Mouse (Mus musculus): ENCODE data around the gene Otop2.

The Otop2 gene

DNA sequence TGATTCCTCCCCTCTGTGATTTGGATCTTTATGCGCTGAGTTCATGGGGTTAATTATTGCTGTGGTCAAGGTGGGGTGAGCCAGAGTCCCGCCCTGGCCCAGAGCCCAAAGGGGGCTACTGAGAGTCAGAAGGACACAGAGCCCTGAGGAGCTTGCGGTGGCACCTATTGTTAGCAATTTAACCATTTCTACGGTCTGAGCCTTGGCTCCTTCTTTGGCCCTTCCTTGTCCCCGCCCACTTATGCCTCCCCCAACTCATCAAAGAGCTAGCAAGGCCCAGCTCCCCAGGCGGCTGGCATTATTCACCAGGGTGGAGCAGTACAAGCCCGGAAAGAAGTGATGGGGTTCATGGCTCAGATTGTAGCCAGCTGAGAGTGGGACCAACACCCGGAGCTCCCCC is at the start of gene Otop2:
Gene Otop2 (plus strand): TSS at position 301 of the 400 bp plus-strand sequence.
- no peak for DNase-seq (ENCODE audit: extremely low read depth, insufficient read length, low spot score)

DNA sequence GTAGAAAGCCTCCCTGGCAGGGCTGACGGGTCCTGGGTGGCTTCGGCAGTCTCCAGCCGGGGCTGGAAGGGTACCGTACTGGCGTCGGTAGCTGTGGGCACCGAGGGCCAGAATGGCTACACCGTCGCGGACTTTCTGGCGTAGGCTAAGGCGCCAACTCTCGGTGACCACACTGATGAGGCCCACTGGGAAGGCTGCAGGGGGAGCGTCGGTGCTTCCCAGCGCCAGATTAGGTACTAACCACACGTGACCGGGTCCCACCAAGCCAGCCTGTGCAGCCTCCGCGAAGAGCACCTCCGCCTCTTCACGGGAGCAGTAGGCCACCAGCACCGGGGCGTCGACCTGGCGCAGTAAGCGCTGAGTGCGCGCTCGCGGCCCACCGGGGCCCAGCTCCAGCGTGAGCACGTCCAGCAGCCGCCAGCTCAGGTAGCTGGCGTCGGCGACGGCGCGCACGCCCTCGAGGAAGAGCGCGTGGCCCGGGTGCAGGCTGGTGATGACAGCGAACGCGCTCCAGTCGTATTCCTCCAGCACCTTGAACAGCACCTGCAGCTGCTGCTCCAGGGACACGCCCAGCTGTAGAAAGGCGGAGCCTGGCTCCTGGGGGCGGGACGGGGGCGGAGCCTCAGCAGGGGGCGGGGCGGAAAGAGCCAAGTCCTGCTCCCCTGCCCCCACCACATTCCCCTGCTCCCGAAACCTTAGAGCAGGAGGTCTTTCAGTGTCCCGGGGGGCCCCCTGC is 49.0 kb upstream of the Otop2 start:
- no peak for DNase-seq (ENCODE audit: extremely low read depth, insufficient read length, low spot score)

DNA sequence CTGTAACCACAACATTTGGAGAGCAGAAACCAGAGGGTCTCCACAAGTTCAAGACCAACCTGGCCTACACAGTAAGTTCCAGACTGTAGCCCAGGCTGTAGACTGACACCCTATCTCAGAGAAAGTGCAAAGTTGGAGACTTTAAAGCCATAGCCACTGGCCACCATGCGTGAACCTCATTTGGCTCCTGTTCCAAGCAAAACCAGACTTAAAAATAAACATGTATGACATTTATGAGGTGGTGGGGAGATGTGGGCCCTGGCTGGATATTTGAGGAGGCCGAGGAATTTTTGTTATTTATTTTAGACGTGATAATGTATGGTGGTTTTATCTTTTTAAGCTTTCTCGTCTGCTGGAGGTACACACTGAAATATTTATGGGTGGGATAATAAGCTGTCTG is 47.8 kb upstream of the Otop2 start:
- DNase-seq (ENCODE audit: extremely low read depth, insufficient read length, low spot score): no peak

DNA sequence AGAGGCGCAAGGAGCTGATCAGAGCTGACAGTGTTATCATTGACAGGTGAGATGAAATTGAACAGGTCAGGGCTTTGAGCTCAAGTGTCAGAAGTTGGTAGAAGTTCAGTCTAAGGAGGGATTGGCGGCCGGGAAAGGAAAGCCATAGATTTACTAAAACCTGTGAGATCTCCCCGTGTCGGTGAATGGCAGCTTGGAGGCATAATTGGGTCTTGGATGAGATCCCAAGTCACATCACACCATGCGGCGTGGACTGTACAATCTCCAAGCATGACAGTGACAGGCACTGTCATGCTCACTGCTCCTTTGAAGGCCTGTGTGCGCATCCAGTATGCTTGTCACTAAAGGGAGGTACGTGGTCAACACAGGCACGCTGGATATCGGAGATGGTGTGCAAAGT is 44.0 kb upstream of the Otop2 start:
- no peak for DNase-seq (ENCODE audit: extremely low read depth, insufficient read length, low spot score)

DNA sequence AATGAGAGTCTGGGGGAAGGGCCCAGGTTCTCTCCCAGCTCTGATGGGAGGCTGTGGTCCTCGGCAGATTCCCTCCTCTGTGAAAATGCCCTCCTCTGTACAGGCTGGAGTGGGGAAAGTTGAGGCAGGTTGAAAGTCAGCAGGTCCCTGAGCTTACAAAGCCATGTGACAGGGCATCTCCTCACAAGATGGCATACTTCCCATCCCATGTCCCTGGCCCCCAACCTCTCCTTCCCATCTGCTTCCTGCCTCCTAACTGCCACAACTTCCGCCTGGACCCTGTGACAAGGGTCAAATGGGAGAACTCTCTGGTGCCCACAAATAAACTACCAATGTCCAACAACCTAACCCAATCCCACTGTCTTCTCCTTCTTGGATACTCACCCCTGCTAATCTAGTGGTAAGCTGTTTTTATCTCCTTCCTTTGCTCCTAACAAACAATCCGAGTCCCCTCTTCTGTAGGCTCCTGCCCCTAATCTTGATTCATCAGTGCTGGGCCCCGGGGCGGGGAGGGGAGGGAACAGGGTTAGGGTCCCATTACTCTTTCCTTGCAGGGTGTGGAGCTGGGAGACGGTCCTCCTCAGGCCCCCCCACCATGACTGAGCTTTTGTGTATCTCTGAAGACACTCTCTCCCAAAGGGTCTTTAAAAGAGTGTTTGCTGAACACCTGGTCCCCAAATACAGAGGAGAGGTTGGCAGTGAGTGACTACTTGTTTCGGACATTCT is 42.7 kb upstream of the Otop2 start:
- no peak for DNase-seq (ENCODE audit: extremely low read depth, insufficient read length, low spot score)

DNA sequence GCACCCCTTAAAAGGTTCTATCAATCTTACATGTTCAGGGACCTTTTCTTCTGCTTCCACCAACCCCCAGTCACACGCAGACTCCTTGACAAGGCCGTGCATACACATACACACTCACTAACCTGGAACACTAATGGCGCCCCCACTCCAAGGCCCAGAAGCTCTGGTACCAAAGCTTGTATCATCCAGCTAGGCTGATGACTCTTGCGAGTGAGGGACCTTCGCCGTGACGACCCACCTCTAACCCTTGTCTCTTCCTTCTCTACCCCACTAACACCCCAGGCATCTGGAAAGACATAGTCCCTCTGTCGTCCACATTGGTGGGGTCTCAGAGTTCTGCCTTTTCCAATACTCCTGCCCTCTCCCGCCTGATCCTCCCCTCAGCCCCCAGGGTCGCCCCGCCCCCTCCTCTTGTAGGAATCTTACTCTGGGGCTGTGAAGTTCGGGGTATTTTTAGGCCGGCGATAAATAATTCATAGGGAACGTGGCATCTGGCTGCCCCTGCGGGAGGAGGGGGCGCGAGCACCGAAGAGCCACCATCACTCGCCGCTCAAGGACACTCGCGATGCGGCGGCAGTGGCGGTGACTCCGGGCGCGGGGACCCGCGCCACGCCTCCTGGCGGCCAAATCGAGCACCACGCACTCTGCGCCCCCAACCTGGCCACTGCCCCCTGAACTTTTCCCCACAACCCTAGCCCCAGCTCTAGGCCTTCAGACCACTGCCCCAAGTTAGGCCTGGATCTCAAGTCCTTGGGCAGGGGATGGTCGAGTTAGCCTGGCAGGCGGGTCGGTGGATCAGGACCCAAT is 41.9 kb upstream of the Otop2 start:
- no peak for DNase-seq (ENCODE audit: extremely low read depth, insufficient read length, low spot score)

DNA sequence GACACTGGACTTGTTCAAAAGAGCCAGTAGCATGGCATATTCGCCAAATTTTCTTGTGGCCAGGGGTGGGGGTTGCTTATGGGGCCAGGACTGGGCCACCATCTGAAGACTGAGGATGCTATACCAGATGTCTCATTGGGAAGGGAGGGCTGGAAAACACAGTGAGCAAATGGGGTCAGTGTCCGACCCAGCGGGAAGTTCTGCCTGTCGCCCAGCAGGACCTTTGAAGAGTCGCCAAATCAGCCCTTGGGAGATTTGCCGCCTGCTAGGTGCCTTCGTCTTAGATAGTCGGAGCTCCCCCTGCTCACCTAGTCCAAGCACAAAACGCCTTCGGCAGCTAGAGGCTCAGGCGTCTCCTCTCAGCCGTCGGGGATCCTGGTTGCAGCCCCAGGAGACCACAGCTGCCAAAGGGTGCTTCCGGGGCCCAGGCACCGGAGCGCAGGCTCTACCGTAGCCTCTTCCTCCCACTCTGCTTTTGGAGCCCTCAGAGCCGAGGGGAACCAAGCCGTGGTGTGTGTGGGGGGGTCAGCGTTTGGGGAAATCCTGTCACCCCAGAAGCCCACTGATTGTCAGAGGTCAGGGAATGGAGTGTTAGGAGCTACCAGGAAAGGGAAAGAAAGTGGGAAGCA is 41.1 kb upstream of the Otop2 start:
- DNase-seq (ENCODE audit: extremely low read depth, insufficient read length, low spot score): no peak

DNA sequence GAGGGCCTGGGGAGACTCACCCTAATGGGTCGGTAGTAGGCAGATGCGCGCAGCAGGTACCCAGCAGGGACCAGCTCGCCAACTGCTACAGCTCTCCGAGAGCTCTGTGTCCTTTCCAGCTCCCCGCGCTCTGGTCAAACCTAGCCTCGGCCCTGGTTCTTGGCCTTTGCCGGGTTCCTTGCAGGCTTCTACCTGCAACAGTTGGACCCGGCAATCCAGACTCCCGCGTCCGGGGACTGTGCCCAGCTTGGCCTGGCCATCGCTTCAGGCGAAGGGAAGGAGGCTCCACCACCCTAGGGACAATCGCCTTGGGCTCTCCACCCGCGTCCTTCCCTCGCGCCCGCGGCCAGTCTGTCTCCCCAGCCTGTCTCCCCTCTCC is 40.6 kb upstream of the Otop2 start:
- no peak for DNase-seq (ENCODE audit: extremely low read depth, insufficient read length, low spot score)

DNA sequence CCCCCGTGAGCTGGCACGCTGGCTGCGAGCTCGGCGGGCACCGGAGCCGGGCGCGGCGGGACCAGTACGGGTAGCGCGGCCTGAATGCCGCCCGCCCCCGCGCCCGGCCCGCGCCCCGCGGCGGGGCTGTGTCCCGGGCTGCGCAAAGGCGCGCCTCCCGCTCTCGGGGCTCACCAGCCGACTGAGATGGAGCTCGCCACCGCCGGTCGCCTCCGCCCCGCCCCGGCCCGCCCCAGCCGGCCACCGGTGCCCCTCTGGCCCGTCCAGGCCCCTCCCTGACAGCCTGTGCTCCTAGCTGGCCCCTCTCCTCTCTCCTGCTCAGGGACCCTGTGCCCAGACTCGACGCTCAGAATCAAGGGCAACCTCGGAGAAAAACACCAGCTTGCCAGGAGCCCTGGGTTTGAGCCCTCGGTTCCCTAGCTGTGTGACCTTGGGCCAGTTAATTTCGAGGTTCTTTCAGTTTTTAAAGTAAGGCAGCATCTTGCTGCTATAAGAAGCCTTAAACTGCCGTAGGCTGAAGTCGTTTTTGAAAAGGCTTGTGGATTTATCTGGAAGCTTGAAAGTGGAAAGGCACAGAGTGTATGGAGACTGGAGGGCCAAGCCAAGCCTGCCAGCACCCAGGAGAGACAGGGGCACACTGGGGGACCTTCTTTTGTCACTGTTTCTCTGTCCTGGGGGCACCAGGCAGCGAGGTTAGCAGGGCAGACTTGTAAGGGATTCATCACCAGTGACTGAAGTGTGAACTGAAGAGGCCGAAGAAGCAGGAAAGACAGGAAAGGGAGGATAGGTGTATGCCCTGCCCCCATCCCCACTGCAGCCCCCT is 39.7 kb upstream of the Otop2 start, which contains the start of gene Grin2c:
Gene Grin2c (minus strand): TSS at position 183 of the 823 bp plus-strand sequence.
- DNase-seq (ENCODE audit: extremely low read depth, insufficient read length, low spot score): no peak

DNA sequence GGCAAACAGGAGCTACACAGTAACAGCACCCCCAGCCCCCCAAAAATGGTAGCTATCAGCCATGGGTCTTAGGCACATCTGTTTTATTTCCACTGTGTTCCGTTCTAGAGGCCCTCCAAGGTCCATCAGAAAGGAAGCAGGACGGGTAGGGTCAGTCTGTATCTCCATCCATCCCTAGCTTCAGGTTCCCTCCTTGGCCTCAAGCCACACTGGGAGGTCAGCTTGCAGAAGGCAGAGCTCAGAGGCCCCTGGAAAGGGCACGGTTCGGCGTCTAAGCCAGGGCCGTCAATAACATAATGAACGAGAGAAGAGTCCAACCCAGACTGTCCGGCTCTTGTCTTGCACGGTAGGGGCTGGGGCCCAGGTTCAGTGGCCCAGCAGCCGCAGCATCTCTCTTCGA is 39.0 kb upstream of the Otop2 start:
- DNase-seq (ENCODE audit: extremely low read depth, insufficient read length, low spot score): no peak

DNA sequence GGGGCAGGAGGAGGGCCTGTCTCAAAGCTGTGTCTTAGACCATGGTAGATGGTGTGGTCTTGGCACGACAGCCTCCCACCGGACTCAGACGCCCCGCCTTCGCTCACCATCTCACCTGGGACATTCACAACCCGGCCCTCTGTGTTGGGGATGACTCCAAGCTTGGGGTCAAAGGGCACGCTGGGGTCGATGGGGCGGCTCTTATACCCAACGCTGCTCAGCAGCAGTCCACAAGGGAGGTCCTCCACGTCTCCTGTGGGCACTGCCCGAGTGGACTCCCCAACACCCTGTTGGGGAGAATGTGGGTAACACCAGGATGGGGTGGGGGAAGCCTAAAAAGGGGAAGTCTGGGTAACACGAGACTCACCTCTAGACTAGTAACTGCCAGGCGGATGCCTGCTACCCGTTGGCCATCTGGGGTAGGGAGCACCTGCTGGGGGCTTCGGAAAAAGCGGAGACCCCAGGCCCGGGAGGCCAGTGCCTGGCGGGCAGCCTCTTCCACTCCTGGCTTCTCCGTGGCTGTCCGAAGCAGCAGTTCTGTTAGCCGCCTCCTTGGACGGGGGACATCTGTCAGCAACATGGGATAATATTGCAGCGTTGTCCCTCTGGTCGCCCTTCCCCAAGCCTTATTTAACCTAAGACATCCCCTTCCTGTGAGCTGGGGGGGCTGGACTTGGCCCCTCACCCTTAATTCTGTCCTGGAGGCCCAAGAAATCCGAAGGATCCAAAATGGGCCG is 37.5 kb upstream of the Otop2 start:
- DNase-seq (ENCODE audit: extremely low read depth, insufficient read length, low spot score): no peak

DNA sequence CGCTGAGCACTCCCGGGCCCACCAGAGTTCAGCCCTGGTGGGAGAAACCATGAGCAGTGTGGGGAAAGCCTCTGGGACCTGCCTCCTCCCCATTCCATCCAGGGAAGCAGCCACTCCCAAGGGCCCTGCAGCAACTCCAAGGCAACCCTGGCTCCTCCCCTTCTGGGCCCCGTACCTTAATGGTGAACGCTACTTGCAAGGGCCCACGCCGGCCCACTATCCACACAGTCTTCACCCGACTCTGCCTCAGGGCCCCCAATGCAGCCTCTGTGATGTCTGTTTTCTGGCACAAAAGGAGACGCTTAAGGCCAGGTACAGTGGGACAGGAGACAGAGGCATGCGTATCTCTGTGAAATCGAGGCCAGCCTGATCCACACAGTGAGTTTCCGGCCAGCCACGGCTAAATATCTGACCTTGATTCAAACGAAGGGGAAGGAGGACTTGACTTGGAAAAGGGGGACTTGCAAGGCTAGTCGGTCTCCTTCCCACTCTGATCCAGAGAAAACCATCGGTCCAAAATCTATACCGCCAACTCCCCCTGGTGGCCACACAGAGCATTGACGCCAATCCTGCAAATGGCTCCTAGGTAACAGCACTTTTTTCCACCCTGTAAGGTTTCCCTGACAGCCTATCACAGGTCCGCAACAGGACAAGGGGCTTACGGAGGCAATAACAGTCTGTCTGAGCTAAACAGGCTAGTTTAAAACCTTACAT is 36.7 kb upstream of the Otop2 start:
- no peak for DNase-seq (ENCODE audit: extremely low read depth, insufficient read length, low spot score)

DNA sequence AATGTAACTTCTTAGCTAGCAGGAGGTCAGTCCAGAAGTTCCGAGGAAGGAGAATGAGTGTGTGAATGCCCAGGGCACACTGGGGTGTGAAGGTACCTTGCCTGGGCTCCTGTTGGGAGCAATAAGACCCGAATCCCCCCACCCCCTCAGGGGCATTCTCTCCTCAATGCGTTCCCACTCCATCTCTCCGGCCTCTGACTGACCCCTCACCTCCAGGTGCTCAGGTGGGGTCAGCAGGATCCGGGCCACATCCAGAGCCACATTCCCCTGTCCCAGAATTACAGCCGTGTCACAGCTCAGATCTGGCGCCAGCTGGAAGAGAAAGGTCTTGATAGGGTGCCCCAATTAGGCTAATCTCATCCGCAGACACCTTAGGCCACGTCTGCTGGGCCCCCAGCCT is 35.9 kb upstream of the Otop2 start:
- no peak for DNase-seq (ENCODE audit: extremely low read depth, insufficient read length, low spot score)

DNA sequence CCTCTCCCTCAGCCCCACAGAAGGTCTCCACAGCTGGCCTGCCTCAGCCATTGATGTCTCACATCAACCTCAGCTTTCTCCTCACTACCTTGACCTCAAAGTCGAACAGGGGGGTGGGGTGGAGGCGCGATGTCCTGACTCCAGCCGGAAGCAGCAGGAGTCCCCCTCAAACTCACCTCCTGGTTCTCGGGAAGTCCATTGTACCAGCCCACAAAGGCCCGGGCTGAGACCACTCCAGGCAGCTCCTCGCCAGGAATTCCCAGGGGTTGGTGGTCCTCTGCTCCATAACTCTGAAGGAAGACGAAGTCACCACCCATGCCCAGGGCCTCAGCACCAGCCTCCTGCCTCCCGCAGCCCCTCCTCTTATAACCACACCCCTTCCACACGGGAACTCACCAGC is 35.5 kb upstream of the Otop2 start:
- no peak for DNase-seq (ENCODE audit: extremely low read depth, insufficient read length, low spot score)

DNA sequence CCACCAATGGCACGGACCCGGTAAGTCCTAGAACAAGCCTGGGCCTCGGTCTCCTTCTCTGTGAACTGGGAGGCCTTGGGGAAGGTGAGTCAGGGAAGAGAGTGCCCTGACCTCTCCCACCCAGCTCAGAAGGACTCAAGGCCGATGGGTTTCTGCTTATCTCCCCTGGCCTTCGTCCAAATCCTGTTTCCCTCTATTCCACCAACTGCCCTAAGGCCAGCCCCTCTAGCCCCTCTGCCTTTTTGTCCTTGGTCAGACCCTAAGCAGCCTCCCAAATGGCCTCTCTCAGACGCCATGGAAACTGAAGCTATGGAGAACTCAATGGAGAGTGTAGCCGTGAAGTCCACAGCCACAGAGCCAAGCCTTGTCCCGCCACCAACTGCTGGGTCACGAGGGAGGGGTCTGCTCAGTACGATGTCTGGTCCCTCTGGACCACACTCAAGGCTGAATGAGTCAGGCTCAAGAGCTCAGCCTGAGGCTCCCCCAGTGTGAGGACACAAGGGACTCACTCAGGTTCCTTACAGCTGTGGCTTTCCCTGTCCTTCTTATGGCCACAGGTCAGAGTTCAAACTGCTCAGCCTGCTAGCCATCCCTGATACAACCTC is 34.0 kb upstream of the Otop2 start:
- no peak for DNase-seq (ENCODE audit: extremely low read depth, insufficient read length, low spot score)

DNA sequence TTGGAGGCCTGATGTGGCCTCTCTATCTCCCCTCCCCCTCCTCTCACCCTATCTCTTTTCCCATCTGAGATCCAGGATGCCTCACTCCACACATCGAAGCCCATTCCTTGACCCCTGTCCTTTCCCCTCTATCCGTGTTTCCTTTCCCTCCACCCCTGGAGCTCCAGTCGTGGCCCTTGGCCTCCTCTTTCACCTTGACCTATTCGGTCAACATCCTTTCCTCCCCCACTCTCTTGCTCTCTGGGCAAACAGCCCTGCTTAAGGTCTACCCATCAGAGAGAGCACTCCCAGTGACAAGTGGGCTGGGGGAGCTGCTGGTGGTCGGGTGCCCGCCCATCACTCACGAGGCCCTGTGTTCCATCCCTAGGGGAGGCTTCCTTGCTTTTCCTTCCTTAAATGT is 33.2 kb upstream of the Otop2 start:
- no peak for DNase-seq (ENCODE audit: extremely low read depth, insufficient read length, low spot score)

DNA sequence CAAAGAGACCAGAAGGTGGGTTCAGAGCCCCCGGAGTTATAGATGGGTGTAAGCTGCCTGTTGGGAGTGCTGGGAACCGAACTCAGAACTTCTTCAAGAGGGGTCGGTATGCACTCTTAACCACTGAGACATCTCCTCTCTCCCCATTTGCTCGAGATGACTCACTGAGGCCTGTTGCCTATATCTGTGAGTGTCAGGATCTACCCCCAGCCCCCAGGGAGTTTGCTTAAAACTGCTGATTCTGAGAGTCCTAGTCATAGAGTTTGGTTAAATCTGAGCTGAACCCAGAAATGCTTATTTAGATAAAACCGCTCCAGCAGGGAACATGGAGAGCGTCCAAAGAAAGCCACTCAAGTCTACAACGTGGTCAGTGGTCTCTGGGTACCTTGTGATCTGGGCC is 32.8 kb upstream of the Otop2 start:
- no peak for DNase-seq (ENCODE audit: extremely low read depth, insufficient read length, low spot score)

DNA sequence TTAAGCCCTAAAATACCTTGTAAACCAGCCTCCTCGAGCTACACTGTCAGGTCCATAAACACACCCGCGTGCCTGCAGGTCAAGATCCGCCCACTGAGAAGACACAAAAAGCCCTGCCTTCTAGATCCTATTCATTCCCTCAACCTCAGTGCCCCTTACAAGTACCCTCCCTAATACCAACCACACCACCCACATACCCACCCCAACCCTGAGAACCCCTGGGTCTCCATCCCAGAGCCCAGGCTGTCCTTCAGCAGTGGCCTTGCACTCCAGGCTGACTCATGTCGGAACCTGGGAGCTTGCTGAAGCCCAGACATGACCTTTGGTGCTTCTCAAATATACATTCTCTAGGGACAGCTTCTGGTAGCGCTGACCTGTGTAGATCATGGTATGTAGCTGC is 32.2 kb upstream of the Otop2 start:
- no peak for DNase-seq (ENCODE audit: extremely low read depth, insufficient read length, low spot score)

DNA sequence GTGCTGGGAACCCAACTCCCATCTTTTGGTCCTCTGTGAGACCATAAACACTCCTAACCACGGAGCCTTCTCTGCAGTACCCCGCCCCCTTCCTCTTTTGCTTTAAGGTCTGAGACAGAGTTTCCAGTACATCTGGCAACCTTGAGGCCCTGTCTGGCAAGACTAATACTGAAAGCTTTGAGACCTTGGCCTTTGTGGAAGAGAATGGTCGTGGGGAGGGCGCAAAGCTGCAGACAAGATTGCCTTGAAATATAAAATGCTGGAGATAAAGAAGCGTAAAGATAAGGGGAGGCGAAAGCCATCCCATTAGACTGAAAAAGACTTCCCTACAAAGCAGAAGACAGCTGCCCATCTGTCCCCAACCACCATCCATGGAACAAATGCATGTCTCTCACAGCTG is 31.5 kb upstream of the Otop2 start:
- no peak for DNase-seq (ENCODE audit: extremely low read depth, insufficient read length, low spot score)
